Mouse (Mus musculus): Measurements from ENCODE around the gene Tspan12.
"Not testable (repeated sequence)": the region's sequence is repeated elsewhere in the genome, so short reads cannot be mapped to it uniquely, and the experiment has no call there.

Gene Tspan12

DNA sequence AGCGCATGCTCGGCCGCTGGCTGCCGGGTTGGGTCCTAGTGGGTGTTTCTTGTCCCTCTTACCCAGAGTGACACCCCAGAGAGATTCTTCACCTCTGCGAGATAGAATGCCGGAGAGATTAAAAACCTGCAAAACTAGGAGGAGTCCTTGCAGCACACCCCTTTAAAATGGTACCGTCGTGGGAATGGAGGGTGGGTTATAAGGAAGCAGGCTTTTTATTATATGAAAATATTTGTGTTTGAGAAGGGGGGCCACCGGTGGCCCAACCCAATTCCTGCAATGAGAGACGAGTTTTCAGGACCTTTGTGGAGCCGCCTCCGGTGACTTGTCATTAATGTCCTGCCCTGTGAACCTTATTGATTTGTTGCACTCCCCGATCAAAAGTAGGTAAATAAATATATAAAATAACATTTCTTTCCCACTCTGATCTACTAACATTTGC is at the start of gene Tspan12:
Gene Tspan12 (minus strand): TSS at position 172 of the 442 bp plus-strand sequence.
- DNase-seq: peak; percentile 5

GRCm38 (mm10) chr6:21894451-21894850 is 42.1 kb upstream of the Tspan12 start:
- DNase-seq: peak; percentile 11

DNA sequence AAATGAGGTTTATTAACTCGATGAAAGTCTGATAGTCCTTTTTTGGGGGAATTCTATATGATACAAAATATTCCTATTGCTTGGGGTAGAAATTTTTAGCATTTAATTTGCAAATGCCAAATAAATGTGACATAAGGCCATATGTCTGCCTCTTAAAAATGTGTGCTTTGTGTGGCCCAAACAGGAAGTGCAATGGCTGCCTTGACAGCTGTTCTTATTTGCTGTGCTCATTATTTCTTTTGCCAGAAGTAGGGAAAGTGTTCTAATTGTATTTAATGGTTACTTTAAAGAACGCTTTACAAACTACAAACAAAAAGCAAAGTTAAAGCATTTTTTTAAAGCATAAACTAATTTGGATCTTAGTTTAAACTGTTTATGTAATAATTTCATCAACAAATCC is 36.8 kb upstream of the Tspan12 start:
- no peak for DNase-seq

GRCm38 (mm10) chr6:21887971-21888370 is 35.7 kb upstream of the Tspan12 start:
- DNase-seq: not testable (repeated sequence)

DNA sequence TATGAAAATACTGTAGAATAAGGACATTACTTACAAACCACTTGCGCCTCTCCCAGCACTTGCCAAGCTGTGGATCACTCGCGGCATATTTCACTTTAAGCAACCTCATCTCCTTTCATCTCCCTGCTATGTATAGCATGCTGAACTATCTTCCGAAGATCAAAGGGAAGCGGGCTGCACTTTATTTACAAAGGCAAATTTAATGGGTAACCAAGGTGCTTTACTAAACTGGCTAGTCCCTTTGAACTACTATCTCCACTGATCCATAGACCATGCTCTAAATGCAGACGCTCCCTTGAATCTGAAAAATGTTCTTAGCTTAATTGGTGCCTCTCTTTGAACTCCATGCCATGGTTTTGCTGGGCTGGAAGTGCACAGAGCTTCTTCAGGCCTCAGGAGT is 27.2 kb upstream of the Tspan12 start:
- DNase-seq: no peak

DNA sequence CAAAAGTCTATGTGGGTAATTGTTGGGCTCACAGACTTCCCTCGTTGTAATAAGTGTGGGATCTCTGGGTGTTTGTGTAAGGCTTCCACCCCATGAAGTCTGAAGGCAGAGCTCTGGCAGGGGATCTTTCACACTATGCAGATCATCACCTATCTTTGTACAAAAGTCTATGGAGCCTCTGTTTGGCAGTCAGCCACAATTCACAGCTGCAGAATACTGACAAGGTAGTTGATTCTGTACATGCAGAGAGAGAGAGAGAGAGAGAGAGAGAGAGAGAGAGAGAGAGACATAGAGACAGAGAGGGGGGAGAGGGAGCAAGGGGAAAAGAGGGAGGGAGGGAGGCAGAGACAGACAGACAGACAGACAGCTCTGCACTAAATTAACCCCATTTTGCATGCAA is 15.0 kb upstream of the Tspan12 start:
- no peak for DNase-seq

DNA sequence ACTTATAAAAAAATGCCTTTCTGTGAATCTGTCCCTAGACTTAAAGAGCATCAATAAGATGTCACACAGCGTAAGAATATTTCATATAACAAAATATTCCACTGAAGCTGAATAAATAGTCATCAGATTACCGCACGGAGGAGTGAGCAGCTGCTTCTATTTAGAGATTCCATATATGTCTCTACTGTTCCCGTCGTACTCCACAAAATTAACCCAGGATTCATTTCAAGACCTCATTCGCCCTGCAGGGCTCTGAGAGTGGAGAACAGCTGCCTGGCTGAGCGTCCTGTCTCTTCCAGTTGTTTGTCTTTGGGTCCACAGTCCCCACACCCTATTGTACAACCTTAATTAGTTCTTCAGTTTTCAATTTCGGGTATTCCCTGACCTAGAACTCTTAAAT is 11.9 kb upstream of the Tspan12 start:
- no peak for DNase-seq

DNA sequence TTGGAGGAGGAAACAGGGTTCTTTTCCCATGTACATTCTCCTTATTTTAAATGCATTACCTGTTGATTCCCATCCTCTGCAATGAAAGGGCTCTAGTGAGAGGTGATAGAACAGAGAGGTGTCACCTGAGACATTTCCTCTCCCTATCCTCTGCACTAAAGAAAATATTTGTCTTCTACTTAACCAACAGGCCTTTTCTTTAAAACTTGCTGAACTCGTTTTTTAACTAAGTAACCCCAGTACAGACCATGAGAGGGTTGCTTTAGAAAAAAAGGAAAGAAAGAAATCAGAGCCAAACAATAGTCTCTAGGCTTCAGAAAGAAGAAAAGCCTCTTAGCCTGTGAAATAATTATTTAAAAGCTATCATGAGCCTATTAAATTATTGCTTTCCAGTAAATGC is 11.2 kb upstream of the Tspan12 start:
- DNase-seq: no peak

DNA sequence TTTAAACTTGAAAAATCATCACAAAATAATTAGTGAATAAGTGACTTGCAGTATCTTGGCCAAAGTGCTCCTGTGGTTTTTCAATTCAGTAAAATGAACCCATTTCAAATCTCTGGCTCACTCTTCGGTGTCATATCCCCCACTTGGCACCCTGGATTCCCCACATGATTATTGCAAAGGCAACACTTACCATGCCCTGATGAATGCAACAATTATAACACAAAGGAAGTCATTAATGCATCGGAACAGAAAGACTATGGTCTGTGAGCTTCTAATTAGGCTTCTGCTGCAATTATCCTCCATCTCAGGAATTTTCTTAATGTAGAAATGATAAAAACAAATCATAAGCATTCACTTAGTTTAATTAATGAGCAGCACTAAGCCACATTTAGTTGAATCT is 9.0 kb upstream of the Tspan12 start:
- DNase-seq: no peak

DNA sequence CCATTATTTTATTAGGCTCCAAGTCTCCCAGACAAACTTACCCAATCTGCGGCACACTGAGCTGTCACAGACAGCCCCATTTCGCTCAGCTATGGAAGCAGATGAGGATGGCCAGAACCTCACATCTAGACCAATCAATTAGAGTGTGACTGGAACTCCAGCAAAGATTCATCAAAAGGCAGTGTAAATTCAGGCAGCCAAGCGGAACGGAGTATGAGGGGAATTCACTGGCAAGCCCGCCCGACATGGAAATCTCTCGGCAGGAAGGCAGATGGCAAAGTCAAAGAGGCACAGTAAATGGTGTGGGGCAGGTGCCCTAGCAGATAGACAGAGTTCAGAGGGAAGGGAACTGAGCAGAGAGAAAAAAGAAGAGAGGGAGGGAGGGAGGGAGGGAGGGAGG is 5.5 kb upstream of the Tspan12 start:
- no peak for DNase-seq

DNA sequence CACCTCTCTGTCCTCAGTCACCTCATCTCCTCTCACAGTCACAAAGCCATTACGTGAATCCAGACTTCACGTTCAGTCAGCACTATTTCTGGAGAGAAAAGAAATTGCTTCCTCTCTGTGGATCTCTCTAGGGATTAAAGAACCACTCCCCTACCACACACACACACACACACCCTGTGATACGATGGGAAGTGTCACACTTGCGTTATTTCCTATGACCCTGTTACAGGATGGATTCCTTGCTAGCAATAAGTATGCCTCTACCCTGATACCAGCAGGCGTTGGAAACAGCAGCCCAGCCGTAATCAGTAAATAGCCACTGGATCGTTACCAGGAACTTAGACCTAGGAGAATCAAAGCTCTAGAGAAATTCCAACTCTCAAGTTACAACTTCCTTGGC is 3.6 kb upstream of the Tspan12 start:
- DNase-seq: no peak

DNA sequence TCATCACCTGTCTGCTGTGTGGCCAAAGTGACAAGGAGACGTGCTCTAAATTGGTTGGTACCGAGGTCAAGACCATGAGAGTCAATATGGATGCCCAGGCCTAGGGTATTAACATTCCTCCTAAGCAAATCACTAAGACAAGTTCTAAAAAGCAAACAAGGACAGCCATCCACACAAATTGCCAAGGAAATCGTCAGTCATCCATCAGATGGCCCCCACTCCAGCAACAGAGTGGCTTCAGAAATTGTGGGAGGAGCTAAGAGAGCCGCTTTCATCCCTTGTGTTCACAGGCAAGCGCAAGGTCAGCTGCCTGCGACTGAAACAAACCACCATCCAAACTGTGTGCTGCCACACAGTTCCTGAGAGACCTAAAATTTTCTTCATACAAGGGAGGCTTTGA is 1.0 kb upstream of the Tspan12 start:
- no peak for DNase-seq

DNA sequence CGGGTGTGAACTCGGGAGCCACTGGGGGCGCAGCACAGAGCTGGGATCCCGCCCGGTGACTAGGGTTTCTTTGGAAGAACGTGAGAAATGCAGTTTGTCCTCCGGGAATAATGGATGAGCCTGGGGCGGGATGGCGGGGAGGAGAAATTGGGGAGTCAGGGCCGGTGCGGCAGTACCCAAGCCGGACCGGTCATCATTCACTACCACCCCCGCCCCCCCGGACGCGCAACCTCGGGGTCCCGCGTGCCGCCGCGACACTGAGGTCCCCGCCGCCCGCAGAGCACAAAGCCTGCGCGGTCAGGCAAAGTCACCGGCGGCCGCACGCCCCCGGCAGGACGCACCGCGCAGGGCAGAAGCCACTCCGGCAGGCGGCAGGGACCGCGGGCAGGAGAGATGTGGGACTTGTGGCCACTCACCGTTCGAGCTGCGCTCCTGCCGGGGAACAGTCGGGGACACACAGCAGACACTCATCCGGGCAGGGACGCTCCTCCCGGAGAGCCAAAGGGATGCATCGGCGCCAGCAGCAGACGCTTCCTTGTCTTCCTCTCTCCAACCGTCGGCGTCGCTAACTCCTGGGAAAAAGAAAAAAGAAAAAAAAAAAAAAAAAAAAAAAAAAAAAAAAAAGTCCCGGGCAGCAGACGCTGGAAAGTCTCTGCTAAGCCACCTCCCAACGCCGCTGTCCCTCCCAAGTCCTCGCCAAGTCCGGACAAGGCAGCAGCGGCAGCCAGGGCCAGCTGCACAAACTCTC is 545 bp downstream of the Tspan12 start:
- DNase-seq: peak; percentile 13

DNA sequence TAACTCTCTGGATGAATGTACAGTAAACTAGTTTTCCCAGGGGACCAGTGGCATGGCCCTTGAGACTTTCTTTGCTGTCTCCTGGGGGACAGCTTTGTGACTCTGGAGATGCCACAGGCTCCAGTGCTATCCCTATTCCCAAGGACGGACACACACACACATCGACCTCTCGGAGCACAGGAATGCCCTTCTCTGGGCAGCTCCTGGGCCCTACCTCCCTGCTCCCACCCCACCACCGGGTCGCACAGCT is 1.0 kb downstream of the Tspan12 start:
- peak; percentile 15 for DNase-seq

- DNase-seq: no peak
Observed at GRCm38 (mm10) chr6:21850526-21851345, 1.6 kb downstream of the Tspan12 start.

DNA sequence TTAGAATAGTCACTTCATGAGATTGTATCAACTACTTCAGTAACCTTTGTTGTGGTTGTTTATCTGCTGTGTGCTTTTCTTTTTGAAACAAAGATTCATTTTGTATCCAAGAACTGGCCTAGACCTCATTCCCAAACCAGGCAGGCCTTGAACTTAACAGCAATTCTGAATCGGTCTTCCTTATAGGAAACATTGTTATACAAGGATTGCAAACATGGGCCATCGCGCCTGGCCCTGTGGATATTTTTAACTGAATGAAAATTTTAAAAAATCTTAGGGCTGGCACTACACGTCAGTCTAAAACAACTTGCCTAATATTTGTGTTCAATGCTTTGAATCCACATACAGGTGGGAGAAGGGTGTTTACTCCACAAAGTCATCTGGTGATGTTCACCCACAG is 3.5 kb downstream of the Tspan12 start:
- DNase-seq: no peak

DNA sequence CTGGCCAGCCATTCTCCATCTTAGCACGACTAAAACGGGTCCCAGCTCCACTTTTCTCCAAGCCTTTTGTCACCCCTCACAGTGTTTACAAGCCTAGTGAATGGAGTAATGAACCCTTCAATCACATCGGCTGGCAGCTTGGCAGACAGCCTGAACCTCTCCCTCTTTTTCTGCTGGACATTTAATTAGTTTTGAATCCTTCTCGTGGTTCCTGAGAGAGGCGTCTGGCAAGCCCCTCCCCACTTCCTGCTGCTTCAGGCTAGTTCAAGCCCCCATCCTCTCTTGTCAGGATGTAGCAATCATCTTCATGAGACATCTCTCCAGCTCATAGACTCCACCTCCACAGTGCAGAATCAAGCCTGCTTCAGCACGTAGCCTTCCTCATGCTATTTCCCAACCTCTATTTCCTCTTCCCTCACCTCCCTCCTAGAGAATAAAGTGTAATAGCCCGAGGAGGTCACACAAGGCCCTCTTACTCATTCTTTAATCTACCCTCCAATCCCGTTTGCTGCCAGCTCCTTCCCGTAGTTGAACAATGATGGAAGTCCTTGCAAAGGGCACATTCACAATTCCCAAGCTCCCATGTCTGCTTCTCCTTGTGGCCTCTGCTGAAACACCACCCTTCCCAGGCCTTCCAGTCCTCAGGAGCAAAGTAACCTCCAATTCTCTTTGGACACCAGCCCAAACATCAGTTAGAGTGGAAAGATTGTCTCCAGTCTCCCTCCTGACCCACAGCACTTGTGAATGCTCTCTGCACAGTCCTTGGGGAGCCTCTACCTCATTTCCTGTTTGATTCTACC is 12.1 kb downstream of the Tspan12 start:
- no peak for DNase-seq

- no peak for DNase-seq
Observed at GRCm38 (mm10) chr6:21839244-21839814, 13.0 kb downstream of the Tspan12 start.

- DNase-seq: no peak
Observed at GRCm38 (mm10) chr6:21833531-21833930, 18.8 kb downstream of the Tspan12 start.

DNA sequence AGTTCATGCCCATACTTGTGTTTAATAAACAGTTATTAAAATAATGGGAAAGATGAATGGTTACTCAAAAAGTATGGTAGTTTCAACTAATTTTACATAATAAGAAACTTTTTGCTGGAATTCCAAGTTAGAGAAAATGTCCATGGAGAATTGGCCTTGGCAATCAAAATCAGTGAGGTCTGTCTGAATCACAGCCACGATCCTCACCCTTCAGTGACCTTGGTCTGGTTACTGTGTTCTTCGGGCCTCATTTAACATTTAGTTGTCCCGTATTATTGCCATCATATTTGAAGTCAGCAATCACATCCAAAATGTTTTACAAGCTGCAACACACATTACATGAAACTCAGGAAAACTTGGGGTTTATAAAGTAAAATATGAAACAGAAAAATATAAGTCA is 20.4 kb downstream of the Tspan12 start:
- no peak for DNase-seq

GRCm38 (mm10) chr6:21830931-21831330 is 21.4 kb downstream of the Tspan12 start:
- DNase-seq: no peak

GRCm38 (mm10) chr6:21829930-21830329 is 22.4 kb downstream of the Tspan12 start:
- DNase-seq: no peak

GRCm38 (mm10) chr6:21828437-21828836 is 23.9 kb downstream of the Tspan12 start:
- no peak for DNase-seq

Data from cerebellum, adult 9-10 months (tissue).